Mouse (Mus musculus) heart, adult 9 months (tissue): ENCODE data around the gene E2f8.

Experiments
- DNase-seq, 2 experiments: peaks; one replicate each; pipeline ENCODE4 v3.0.0; 2022; ENCODE audit warnings: low spot score in 2 of 2

The E2f8 gene

GRCm38 (mm10) chr7:48891029-48891428 is 9.6 kb upstream of the E2f8 start:
- DNase-seq, result no peak

GRCm38 (mm10) chr7:48888751-48889150 is 7.4 kb upstream of the E2f8 start:
- no peak for DNase-seq

GRCm38 (mm10) chr7:48887973-48888372 is 6.6 kb upstream of the E2f8 start:
- DNase-seq, result no peak

- no peak for DNase-seq
Measured at GRCm38 (mm10) chr7:48884266-48884611, 2.8 kb upstream of the E2f8 start.

- no peak for DNase-seq
Measured at GRCm38 (mm10) chr7:48883525-48884265, 2.3 kb upstream of the E2f8 start.

GRCm38 (mm10) chr7:48881971-48882609 is 694 bp upstream of the E2f8 start:
- peak in 1 of 2 experiments; percentile 35 for DNase-seq

- peak; percentile 93 to 95 for DNase-seq
Measured at GRCm38 (mm10) chr7:48880591-48881481, 560 bp downstream of the E2f8 start.

GRCm38 (mm10) chr7:48879574-48879973 is 1.8 kb downstream of the E2f8 start:
- DNase-seq, result no peak

- no peak for DNase-seq
Measured at GRCm38 (mm10) chr7:48877786-48878390, 3.5 kb downstream of the E2f8 start.

GRCm38 (mm10) chr7:48876526-48876925 is 4.9 kb downstream of the E2f8 start:
- peak; percentile 42 to 55 for DNase-seq

GRCm38 (mm10) chr7:48875096-48875495 is 6.3 kb downstream of the E2f8 start:
- DNase-seq, result no peak

- DNase-seq, result no peak
Measured at GRCm38 (mm10) chr7:48871292-48871691, 10.1 kb downstream of the E2f8 start.

- no peak for DNase-seq
Measured at GRCm38 (mm10) chr7:48870579-48871180, 10.7 kb downstream of the E2f8 start.

GRCm38 (mm10) chr7:48870144-48870543 is 11.3 kb downstream of the E2f8 start:
- DNase-seq, result no peak

- peak in 1 of 2 experiments; percentile 13 for DNase-seq
Measured at GRCm38 (mm10) chr7:48867576-48867975, 13.8 kb downstream of the E2f8 start.

- no peak for DNase-seq
Measured at GRCm38 (mm10) chr7:48864671-48865458, 16.5 kb downstream of the E2f8 start.

- DNase-seq, result no peak
Measured at GRCm38 (mm10) chr7:48864199-48864598, 17.2 kb downstream of the E2f8 start.

- DNase-seq, result no peak
Measured at GRCm38 (mm10) chr7:48861796-48862195, 19.6 kb downstream of the E2f8 start.

- no peak for DNase-seq
Measured at GRCm38 (mm10) chr7:48860948-48861347, 20.4 kb downstream of the E2f8 start.

- no peak for DNase-seq
Measured at GRCm38 (mm10) chr7:48859362-48859761, 22.0 kb downstream of the E2f8 start.

- DNase-seq, result no peak
Measured at GRCm38 (mm10) chr7:48858257-48858656, 23.1 kb downstream of the E2f8 start.
